Mouse (Mus musculus): ENCODE measurements around the gene Gm20828. TPM values are rescaled to one million over a fixed set of nuclear protein-coding genes. Genes with fewer than 3 reads are reported as not detected.

The Gm20828 gene
- polyA plus RNA-seq (2015; fragmentation: Nextera tagmentation; extraction: Ambion mirVana): not detected in 2 replicates

DNA sequence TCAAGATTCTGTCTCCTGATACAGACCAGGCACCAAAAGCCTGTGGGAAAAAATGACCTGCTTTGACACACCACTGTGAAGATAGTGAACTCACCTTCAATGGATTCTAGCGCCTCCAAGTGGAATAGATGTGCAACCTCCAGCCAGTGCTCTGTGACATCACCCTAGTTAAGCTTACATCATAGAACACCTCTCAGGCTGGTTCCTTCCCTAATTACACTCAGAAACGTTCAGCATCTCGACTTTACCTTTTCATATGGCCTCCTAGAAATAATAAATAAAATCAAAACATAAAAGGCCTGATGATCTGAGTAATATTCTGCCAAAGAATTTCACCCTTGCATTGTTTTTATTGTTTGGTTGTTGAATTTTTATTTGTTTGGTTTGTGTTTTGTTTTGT lies at the start of gene Gm20828:
Gene Gm20828, minus strand, starts transcription at position 101 of the 400 bp plus-strand sequence.

